9 mouse cellular contexts compared by ENCODE assay signal in the genomic region with DNA sequence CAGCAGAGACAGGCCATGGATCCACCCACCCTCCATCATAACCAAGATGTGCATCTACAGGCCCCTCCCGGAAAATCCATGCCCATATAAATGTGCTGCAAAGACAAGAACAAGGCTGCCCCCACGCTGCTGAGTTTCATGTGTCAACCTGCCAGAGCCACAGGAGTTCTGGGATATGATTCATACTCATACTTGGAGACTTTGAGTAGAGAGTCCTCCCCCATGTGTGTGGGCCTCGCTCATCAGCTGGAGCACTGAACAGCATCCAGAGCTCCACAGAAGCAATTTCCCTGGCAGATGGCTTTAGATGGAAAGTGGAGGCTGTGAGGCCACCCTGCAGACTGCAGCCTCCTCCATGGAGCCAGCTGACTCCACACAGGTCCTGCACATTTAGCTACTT. TPM values are rescaled to one million over a fixed set of nuclear protein-coding genes. Genes with fewer than 3 reads are reported as not detected.
A peak's percentile ranks its signal among the peaks of the same experiment; 100 is the strongest.
DNase-seq lines count a peak whose midpoint lies in the region; ATAC-seq and TF ChIP-seq lines count a peak whose summit lies in the region.
"Had no signal": no experiment of that assay in that cellular context is flagged by ENCODE, and none has a peak within 500 bp of the region (broad histone marks: within the 10 kb centered on the region; RNA-seq: fewer than 3 reads in every experiment).

No protein-coding gene starts in this region.

- no peak overlapping the region for H3K9ac ChIP-seq in lung, postnatal 0 days (replicated peaks; ENCODE audit: low read depth)
- no peak overlapping the region for H3K9ac ChIP-seq in hindbrain, embryonic 14.5 days

- peak; percentile 12 for DNase-seq in lung, postnatal 0 days (ENCODE audit: low spot score)
- DNase-seq in lung, postnatal 10 days, result no peak
- peak; percentile 89 to 93 for DNase-seq in layer of hippocampus, adult 8-10 months (ENCODE audit: low spot score in 2 of 2)
- DNase-seq in right cerebral cortex, postnatal 14 days, result peak; percentile 56
- no peak for DNase-seq in ovary, postnatal 14 days (ENCODE audit: low spot score)
- no peak for DNase-seq in kidney, adult 2 months
- DNase-seq in hindbrain, embryonic 14.5 days (ENCODE audit: low spot score), result no peak

- H3K4me2 ChIP-seq in lung, postnatal 0 days (replicated peaks; ENCODE audit: low read depth, low read length), result no peak overlapping the region
- H3K4me2 ChIP-seq in hindbrain, embryonic 14.5 days (replicated peaks), result no peak overlapping the region

- WGBS in lung, postnatal 0 days, result 71% methylated on average over 3 of the region's 3 CpGs
- WGBS in kidney, adult 2 months, result 84% methylated on average over 3 of the region's 3 CpGs
- WGBS in hindbrain, embryonic 14.5 days, result 83% methylated on average over 3 of the region's 3 CpGs

- no peak for TF ChIP-seq EP300 in lung, postnatal 0 days (IDR thresholded peaks at IDR 0.05)

- no peaks in the 10 kb centered on the region for H3K27me3 ChIP-seq in lung, postnatal 0 days (replicated peaks; ENCODE audit: insufficient read depth, low read length)
- no peaks in the 10 kb centered on the region for H3K27me3 ChIP-seq in kidney, adult 2 months (replicated peaks; ENCODE audit: control insufficient read depth, insufficient read depth, low read length)
- H3K27me3 ChIP-seq in hindbrain, embryonic 14.5 days (ENCODE audit: control insufficient read depth, insufficient read depth, low read length), result no peaks in the 10 kb centered on the region

- no peak for TF ChIP-seq CTCF in lung, postnatal 0 days (IDR thresholded peaks at IDR 0.05)
- no peak for TF ChIP-seq CTCF in kidney, adult 2 months (conservative IDR thresholded peaks at IDR 0.05; ENCODE audit: insufficient read depth, insufficient read length, low read depth, low read length)

- H3K9me3 ChIP-seq in lung, postnatal 0 days (ENCODE audit: low read length), result no peaks in the 10 kb centered on the region
- H3K9me3 ChIP-seq in hindbrain, embryonic 14.5 days (ENCODE audit: control insufficient read depth, low read length), result peaks cover 7% of the 10 kb centered on the region; the same call in 1 of the 2 replicates

- no peak overlapping the region for H3K4me3 ChIP-seq in lung, postnatal 0 days (ENCODE audit: low read depth, low read length)
- no peak overlapping the region for H3K4me3 ChIP-seq in kidney, adult 2 months (ENCODE audit: insufficient read depth, low read depth, low read length)
- H3K4me3 ChIP-seq in hindbrain, embryonic 14.5 days (replicated peaks; ENCODE audit: low read length), result no peak overlapping the region

- no peaks in the 10 kb centered on the region for H3K36me3 ChIP-seq in lung, postnatal 0 days (ENCODE audit: insufficient read depth, low read length)
- H3K36me3 ChIP-seq in kidney, adult 2 months (ENCODE audit: control insufficient read depth, insufficient read depth, low read length), result no peaks in the 10 kb centered on the region
- no peaks in the 10 kb centered on the region for H3K36me3 ChIP-seq in hindbrain, embryonic 14.5 days (replicated peaks; ENCODE audit: control insufficient read depth, insufficient read depth)

- H3K27ac ChIP-seq in lung, postnatal 0 days (ENCODE audit: low read length), result no peak overlapping the region
- no peak overlapping the region for H3K27ac ChIP-seq in kidney, adult 2 months (ENCODE audit: insufficient read depth, low read depth, low read length)
- H3K27ac ChIP-seq in hindbrain, embryonic 14.5 days, result no peak overlapping the region

- no peak for ATAC-seq in lung, postnatal 0 days
- ATAC-seq in frontal cortex, adult (ENCODE audit: low TSS enrichment), result peak; percentile 86
- no peak for ATAC-seq in hindbrain, embryonic 14.5 days (ENCODE audit: low FRiP score)

- peaks cover 11% of the 10 kb centered on the region for H3K4me1 ChIP-seq in lung, postnatal 0 days (ENCODE audit: insufficient read depth, low read depth, low read length)
- H3K4me1 ChIP-seq in kidney, adult 2 months (ENCODE audit: control insufficient read depth, insufficient read depth, low read length), result 0 out of 2 replicates have a peak, but pooled peaks cover 3% of the 10 kb centered on the region
- peaks cover 16% of the 10 kb centered on the region for H3K4me1 ChIP-seq in hindbrain, embryonic 14.5 days (replicated peaks; ENCODE audit: control insufficient read depth, insufficient read depth, low read length)

- TF ChIP-seq POLR2A in kidney, adult 2 months (IDR thresholded peaks at IDR 0.05; ENCODE audit: low read depth, low read length), result no peak

RNA-seq across cellular contexts. Expression of a gene that starts 10.9 kb away (rescaled TPM):
- 0.73 and 0.94 TPM in 2 replicates for polyA plus RNA-seq in lung, postnatal 0 days (2015; fragmentation: Nextera tagmentation; extraction: Ambion mirVana)
- total RNA-seq in layer of hippocampus, adult 8-10 months (2022), result 1 to 10 TPM in 2 of 4 experiments, under 1 TPM in 1, not detected in 1; 0.62 to 1.6 (median 1.3) TPM
- 0.42 and 0.88 TPM in 2 replicates for polyA plus RNA-seq in kidney, adult 2 months (2012; rRNA removed)
- not detected in 2 replicates for polyA plus RNA-seq in hindbrain, embryonic 14.5 days (2014; fragmentation: Nextera tagmentation; extraction: Ambion mirVana)
- polyA plus RNA-seq: heart, embryonic 14.5 days had no signal

Comparison
In these comparisons a context has a peak if more than half of its experiments do, and no peak if none do; other contexts are left out.
1. DNase-seq: peak in lung, postnatal 0 days (single experiment), layer of hippocampus, adult 8-10 months (2 of 2) and right cerebral cortex, postnatal 14 days (single experiment); none in lung, postnatal 10 days (single experiment), ovary, postnatal 14 days (single experiment), kidney, adult 2 months (single experiment) and hindbrain, embryonic 14.5 days (single experiment).